ENCODE assay signal across 1 mouse cellular context in genomic region chr4:120951428-120951973, GRCm38 (mm10).
TF ChIP-seq lines count a peak whose summit lies in the region.

Zfp69 (minus strand) TSS chr4:120951699.

TF ChIP-seq in CH12.LX, 34 proteins besides CTCF, POLR2A, EP300 and RAD21 (continued from another document):
- TF ChIP-seq KAT2A (IDR thresholded peaks at IDR 0.05; ENCODE audit: insufficient replicate concordance, low read length), result 0 out of 2 replicates have a peak, but pooled peaks have one; percentile 14
